Mouse (Mus musculus) megakaryocyte progenitor cell, adult 5-6 weeks (primary cell): Measurements from ENCODE around the gene Cldn1. TPM values are rescaled to one million over a fixed set of nuclear protein-coding genes. Genes with fewer than 3 reads are reported as not detected.

Source experiments
- ATAC-seq: replicated peaks from 2 replicates; pipeline ENCODE4 v1.8.0; 2016; ENCODE audit warnings: mild to moderate bottlenecking, moderate TSS enrichment, inconsistent platforms; ENCODE audit not compliant: poor library complexity
- total RNA-seq, 2 experiments: library from RNA; stranded (forward) in 1 of 2; stranded (reverse) in 1 of 2; fragments of 157-497, 149-512 nt in 1 of 2; fragments of 200-1000 nt in 1 of 2; gene quantifications; 2 replicates each; pipeline versions ENCODE4 v1.2.3 to v1.2.4; 2015 to 2017

Cldn1 gene
- 0.71 and 0.91 TPM in 2 replicates for total RNA-seq (2015)
- total RNA-seq (2017) = 0.17 and 0.91 TPM in 2 replicates

DNA sequence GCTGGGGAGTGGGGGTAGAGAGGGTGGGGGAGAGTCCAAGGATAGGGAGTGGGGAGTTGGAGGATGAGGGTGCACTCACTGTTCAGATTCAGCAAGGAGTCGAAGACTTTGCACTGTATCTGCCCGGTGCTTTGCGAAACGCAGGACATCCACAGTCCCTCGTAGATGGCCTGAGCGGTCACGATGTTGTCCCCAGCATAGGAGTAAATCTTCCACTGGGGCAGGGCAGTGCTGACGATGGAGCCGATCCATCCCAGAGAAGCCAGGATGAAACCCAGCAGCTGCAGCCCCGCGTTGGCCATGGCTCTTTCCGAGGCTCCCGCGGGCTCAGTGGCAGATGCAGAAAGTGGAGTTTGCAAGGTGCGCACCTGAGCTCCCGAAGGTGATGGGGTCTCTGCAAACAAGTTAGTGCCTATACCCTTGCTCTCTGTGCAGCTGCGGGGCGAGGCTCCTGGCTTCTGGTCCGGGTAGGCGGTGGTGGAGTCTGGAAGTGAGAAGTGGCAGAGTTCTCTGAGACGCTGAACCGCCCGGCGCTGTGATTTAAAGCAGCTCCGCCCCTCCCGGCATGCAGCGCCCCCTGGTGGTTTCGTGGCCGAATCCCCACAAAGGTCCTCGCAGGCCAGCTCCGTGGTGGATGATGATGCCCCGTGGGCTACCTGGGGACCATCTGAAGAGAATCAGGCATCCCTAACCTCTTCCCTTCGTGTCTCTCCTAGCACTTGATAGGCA lies at the start of gene Cldn1:
Cldn1 (minus strand) TSS at position 517 of the 729 bp plus-strand sequence.
- peak; percentile 92 for ATAC-seq

DNA sequence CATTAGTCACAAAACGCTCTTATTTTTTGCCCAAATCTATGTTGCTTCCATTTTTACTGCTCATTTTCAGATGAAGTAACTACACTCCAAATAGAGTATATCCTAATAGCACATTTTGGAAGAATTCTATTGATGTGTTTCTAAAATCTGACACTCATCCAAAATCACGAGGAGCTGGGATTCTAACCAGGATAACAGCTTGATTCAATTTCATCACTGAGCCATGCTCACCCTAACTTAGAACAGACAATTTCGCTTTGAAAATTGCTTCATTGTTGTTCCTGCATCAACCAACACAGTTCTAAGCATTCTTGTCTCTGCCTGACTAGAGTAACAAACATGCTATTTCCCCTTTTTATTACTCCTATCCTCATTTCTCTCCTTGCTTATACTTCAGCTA lies 47.0 kb upstream of the Cldn1 start:
- no peak for ATAC-seq

DNA sequence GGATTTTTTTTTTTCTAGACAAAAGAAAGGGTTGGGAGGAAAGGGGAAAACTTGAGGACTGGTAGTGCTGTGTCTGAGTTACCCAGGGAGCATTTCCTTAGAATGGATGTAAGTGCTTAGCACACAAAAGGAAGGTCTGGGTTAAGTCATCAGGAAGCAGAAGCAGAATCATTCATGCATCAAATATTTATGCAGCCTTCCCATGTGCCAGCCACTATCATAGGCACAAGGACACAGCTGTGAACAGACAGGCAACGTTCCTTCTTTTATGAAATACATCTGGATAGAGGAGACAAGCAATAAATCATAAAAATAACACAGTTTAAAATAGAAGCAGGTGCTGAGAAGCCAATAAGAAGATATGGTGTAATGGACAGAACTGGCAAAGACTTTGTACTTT lies 32.4 kb upstream of the Cldn1 start:
- no peak for ATAC-seq

DNA sequence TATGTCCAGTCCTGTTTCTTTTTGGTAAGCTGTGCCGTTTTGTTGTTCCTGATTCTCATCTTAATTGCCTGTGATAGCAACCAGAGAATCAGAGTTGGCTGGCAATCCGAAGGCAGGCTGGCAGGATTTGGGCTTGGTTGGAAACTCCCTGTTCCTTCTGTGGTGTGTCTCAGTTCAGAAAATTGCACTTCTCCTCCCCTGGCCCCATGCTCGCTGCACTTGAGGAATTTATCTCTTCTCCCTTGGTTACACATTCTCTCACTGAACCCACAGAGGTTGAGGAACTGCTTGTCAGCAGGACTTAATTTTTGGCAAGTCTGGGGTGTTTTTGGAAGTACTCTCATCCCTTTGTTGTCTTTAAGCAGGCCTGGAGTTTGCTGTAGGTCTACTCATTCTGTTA lies 29.3 kb upstream of the Cldn1 start:
- ATAC-seq = no peak

DNA sequence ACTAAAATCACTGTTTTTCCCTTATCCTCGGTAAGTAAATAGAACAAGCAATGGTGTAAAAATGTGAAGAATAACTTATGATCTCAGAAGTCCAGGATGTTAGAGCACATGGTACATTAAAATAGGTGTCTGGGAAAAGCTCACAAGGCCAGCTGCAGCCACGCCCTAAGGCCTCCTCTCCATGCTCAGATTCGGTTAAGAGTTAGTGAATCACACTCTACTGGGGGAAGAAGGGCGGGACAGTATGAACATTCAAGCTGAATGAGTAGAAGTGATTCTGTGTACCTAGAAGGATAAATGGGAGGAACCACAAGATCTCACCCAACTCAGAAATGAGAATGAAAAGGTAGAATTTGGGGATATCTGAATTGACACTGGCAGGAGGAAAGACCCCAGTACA lies 28.9 kb upstream of the Cldn1 start:
- ATAC-seq = no peak

DNA sequence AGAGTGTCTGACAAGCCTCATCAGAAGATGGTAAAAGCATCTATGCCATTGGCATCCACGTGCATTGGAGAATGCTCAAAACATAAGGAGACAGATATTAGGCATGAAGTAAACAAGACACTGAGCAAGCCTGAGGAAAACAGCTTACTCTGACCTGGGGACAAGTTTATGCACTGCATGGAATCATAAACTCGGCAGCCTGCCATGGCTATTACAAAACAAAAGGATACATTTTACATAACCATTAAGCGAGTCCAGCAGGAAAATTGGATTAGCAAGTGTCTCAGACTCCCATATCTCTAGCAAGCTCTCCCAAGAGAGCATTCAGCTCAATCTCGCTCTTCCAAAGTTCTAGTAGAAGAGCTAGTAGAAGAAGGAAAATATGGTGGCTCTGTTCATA lies 19.3 kb upstream of the Cldn1 start:
- ATAC-seq = no peak

DNA sequence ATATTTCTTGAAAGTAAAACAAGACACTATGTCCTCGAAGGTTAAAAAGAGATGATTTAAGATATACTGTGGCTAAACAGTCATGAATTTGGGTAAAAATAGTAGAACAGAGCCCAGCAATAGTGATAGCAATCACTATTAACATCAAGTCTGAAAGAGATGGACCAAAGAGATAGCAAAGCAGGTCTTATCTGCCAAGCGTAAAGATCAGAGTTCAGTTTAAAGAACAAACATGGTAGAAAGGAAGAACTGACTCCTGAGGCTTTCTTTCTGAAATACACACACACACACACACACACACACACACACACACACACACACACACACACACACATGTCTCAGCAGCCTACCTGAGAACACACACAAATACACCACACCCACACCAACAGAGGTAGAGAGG lies 14.5 kb upstream of the Cldn1 start:
- ATAC-seq = no peak

DNA sequence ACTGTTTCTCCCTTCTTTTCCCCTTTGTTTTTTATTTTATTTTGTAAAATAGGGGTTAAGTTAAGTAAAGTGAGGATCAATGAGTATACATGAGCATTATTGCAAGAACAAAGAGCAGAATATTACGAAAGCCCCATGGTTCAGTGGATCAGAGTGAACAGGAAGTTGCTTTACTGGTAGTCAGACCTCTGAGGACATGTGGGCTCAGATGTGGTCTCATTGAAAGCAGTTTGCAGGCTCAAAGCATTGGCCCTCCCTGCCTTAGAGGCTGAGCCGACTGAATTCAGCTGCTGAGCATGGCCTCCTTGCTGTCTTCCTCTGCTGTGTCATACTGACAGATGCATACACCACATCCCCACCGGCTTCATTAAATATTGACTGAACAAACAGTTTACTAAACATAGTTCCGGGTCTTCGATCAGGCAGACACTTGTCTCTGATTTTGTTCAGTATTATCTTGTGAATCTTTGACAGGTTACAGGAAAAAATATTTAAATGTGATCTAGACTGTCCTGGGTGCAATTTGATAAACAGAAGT lies 12.5 kb upstream of the Cldn1 start:
- ATAC-seq = peak; percentile 96

DNA sequence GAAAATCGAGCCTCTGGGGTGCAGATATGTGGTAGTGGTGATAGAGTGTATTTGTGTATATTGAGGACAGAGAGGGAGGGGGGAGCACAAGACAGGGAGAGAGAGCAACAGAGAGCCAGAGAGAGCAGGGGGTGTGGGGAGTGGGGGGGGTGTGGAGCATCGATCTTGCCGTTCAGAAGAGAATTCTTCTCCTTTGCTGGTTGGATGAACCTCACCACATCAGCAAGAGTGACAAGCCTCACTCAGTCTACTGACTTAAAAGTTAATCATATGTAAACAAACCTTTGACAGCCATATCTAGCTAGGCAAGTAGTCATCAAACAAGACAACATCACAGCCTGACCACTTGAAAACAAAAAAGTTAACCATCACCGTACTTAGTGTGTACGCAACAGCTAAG lies 5.5 kb upstream of the Cldn1 start:
- no peak for ATAC-seq

DNA sequence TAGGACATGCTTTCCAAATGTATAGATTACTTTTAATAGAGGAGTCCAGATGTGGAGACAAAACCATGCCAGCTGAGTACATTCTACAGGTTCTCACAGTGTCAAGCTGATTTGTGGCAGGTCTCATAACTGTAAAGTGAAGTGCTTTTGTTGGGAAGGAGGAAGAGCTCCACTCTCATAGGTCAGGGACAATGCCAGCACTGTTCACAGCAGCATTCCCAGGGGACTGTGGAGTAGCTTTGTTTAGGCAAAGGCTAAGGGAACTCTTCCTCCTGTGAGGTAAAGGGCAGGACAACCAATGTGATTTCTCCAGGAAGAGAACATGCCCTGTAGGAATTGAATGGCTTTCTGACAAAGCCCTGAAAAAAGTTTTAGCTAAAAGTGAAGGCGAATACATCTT lies 1.5 kb downstream of the Cldn1 start:
- ATAC-seq = no peak

DNA sequence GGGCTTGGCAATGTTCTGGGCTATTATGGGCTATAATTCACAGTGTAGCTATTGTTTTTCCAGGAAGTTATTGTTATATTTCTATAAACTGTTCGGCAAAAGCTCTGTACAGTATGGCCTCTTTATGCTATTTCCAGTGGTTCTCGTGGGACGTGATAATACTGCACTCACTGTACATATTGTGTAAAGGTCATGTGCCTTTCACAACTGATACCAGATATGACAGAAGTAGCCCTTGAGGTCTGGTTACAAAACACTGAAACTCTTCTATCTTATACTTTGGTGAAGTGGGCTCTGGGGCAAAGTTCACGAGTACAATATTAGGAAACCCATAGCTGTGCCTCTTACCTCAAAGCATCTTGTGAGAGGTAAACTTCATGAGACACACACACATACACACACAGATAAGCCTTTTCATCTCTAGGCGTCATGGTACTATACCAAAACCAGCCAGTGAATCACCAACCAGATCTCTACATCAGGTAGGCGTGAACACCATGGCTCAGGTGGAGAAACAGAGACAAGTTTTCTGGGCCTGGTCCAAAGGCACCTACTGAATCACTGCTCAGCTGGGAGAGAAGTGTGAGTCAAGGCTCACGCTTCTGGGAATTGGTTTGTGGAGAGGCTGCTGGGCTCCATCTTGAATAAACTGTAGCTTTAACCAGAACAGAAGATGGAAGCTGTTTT lies 2.5 kb downstream of the Cldn1 start:
- peak; percentile 67 for ATAC-seq

DNA sequence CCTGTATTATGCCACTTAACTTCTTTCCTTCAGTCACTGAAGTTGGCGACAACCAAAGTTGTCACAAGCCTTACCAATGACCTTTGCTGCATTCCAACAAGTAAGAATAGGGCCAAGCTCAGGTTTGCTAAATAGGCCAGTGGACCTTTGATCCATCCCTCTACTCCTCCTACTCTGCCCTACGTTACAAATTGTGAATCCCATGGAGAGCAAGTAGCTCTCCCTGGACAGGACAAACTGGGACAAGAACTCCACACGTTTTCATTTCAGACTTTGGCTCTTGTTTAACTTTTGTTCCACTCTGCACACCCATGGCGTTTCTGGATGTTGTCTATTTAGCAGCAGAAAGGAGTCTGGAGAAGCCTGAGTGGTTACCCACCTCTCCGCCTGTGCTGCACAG lies 3.5 kb downstream of the Cldn1 start:
- no peak for ATAC-seq

DNA sequence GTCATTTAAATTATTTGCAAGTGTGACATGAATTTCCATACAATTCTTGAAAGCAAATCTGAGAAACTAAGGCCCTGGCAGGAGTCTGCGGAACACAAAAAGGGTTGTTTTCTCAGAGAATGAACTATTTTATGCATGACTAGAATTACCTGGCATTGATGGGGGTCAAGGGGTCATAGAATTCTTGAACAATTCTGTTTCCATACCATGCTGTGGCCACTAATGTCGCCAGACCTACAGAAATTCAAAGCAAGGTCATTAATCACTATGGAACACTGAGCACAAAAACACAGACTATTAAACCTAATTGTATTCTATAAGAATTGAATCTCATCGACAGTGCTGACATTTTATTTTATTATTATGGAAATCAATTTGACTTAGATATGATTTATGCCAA lies 10.9 kb downstream of the Cldn1 start:
- ATAC-seq = no peak

DNA sequence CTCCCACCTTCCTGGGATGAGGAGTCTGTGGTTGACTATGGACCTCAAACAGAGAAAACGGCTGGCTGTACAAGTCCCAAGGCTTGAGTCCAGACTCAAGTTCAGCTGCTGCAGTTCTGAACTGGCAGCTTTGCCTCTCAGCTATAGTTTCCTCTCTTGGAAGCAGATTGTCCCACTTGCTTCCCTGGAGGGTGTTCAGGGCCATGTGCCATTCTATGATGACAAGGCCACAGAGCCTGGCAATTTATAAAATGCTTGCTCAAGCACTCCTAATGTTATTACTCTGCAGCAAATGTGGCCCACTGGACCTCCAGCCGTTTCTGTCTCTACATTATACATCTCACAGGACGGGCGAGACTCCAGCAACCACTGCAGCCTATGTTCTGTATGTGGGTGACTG lies 12.0 kb downstream of the Cldn1 start:
- no peak for ATAC-seq

DNA sequence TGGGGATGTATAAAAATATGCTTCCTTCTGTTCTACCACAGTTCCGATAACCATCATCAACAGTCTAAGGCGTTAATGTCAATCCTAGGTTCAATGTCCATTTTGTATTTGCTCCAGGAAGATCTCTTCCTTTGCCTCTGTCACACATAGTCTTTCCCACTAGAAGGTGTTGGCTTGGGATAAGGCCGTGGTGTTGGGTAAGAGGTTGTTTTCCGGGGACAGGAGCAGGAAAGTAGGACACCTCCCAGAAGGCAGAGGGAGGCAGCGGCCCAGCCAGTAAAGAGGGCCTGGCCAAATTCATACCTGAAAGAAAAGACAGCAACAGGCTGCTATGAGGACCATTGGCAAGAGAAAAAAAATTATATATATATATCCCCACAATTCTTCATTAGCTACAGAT lies 12.7 kb downstream of the Cldn1 start:
- no peak for ATAC-seq

DNA sequence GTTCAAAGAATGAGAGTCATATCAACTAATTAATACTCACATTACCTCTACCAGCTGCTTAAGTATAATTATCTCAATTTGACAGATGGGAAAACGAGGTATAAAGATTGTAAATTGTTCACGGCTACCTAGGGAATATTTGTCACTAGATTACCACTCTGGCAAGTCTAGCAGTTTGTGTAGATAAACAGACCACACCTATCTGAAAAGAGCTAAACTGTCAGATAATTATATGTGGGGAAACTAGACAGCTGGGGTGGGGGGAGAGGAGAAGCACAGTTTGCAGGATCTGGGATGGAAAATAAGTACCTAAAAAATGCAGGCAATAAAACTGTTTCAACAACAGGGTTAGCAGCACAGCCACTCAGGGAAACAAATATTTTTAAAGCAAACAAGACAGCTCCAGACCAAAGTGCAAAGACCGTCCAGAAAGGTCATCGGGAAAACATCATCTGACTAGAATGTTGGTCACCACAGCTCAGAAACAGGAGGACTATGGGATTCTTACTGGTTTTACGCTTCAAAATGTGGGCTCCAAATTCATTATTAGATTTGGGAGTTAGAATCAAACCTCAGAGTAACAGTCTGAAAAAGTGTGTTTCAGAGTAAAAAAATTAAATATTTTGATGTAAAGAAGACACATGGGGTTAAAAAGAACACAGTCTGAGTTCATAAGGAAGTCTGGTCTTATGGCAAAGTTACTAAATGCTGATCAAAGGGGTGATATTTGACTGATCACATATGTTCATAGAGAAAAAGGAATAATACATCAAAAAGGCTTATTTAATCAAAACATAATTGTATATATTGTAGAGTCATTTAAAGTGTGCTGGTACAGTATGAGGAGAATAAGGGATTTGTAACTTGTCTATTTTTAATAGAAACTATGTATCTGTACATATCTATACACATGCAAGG lies 13.5 kb downstream of the Cldn1 start:
- ATAC-seq = 0 out of 2 replicates have a peak, but pooled peaks have one; percentile 6

DNA sequence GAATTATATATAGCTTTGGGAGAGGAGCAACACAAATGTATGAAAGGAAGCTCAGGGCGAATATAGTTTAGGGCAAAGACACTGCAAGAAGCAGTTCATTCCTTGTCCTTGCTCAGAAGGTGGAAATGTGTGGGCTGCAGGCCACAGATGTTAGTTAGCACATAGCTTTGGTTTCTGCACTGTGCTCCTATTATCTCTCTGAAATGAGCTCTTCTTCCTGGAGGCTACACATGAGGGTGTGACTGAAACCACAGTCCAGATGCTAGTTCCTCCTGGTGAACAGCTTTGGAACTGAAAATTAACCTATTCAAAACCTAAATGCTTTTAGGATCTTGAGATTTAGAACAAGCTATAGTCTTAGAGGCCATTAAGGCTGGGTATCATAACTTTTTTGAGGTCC lies 16.1 kb downstream of the Cldn1 start:
- peak; percentile 55; the same call in 1 of the 2 replicates for ATAC-seq

DNA sequence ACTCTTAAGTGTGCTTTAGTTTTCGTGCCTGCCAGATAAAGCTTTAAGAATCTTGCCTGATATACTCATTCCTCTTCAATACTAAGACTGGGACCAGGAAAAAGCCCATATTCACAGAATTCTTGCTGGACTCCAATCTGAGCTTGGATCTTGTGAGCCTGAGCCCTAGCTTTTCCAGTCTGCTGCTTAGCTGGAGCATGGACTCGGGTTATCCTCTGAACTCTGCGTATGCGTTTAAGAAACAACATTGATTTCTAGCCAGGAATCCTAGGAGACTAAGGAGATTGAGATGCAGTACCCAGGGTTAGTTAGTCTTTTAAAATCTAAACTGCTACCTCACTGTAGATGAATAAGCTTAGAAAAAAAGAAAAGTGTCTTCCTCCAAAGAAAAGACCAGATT lies 20.9 kb downstream of the Cldn1 start:
- no peak for ATAC-seq

DNA sequence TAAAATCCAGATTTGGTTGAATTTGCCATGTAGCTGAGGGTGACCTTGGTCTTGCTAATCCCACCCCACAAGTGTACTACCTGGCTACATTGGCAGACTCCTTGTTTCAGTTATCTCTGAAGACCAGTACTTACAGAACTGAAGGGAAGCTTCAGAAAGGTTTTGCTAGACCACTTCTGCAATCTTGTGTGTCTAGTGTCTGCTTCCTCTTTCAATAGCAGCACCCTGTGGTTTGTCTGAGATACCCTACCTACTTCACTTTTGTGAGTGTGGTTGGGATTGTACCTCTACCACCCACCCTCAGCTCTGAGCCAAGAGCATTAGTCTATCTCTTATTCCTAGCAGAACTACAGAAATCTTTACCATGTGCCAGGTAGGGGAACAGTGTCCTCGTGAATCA lies 22.8 kb downstream of the Cldn1 start:
- ATAC-seq = peak; percentile 100

DNA sequence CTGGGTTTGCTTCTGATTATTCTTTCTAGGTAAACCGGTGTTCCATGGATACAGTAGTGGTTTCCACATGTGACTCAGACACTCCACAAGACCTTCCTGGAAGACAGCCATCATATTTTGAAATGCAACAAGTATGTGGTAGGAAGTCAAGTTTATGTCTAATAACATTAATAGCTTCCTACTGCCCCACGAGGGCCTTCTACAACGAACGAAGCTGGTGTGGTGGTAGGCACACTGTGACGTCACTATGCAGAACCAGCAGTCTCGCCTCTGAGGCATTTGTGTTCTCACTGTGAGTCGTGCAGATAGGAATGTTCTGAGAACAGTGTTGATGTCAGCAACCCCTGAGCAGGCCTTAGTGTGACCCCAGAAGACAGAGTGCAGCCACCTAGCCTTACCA lies 55.4 kb downstream of the Cldn1 start:
- no peak for ATAC-seq

DNA sequence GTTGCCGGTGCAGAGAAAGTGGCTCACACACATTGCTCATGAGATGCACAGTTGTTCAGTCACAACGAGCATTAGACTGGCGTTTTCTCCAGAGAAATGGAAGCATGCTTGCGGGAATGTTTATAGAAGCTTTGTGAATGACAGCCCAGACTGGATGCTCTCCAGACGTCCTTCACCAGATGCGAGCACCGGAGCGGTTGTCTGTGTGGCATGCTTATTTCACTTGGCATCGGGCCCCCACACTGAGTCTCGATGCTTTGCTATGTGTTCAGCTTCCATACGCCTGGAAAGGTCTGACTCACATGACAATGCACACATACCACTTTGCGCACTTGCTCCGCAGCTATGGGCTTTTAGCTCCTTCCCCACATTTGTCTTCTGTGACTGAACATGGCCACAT lies 56.8 kb downstream of the Cldn1 start:
- ATAC-seq = no peak
